Mouse (Mus musculus) thymus, adult 2 months (tissue): ENCODE measurements around the gene Nefh.

Source experiments
- CTCF ChIP-seq: fragments of 200-500 bp; IDR thresholded peaks from 2 replicates; pipeline ENCODE4 v1.5.1; 2012; ENCODE audit warnings: mild to moderate bottlenecking, control low read depth, low read length, moderate library complexity, borderline replicate concordance; ENCODE audit not compliant: control insufficient read depth, poor library complexity, insufficient read depth; ENCODE audit errors: extremely low read depth
- POLR2A ChIP-seq: fragments of 200-500 bp; IDR thresholded peaks from 2 replicates; pipeline ENCODE4 v1.6.1; 2012; ENCODE audit warnings: mild to moderate bottlenecking, low read length, control low read depth, moderate library complexity; ENCODE audit not compliant: control insufficient read depth, poor library complexity, insufficient read depth; ENCODE audit errors: extremely low read depth

GRCm38 (mm10) chr11:4986695-4987486, 39.0 kb upstream of the Nefh start, which contains the start of gene Ap1b1:
- TF ChIP-seq CTCF: 0 out of 2 replicates have a peak, but pooled peaks have one; percentile 39
- peak; percentile 57 for TF ChIP-seq POLR2A
